Mouse (Mus musculus) forebrain, postnatal 0 days (tissue): ENCODE data around the gene Usp24. TPM values are rescaled to one million over a fixed set of nuclear protein-coding genes. Genes with fewer than 3 reads are reported as not detected.

Source experiments
- ATAC-seq: fragments of 200-750 bp; cut with Nextera tagmentation; 2 replicates; pipeline ENCODE4 v1.8.0; 2017; ENCODE audit warnings: mild to moderate bottlenecking, moderate library complexity
- DNase-seq: peaks from one replicate; pipeline ENCODE4 v3.0.0-alpha.2; 2015
- H3K27ac ChIP-seq: fragments of 300-500 bp; sonication (generic); 2 replicates; pipeline ENCODE4 v1.5.1; 2014; ENCODE audit warnings: low read depth, mild to moderate bottlenecking, antibody characterized with exemption, low read length, moderate library complexity, mixed read lengths
- H3K27me3 ChIP-seq: fragments of 300-500 bp; sonication (generic); 2 replicates; pipeline ENCODE4 v1.6.1; 2014; ENCODE audit warnings: mild to moderate bottlenecking, low read length, mixed read lengths; ENCODE audit not compliant: insufficient read depth
- H3K36me3 ChIP-seq: fragments of 300-500 bp; sonication (generic); 2 replicates; pipeline ENCODE4 v1.6.1; 2014; ENCODE audit warnings: mild to moderate bottlenecking, moderate library complexity; ENCODE audit not compliant: insufficient read depth
- H3K4me1 ChIP-seq: fragments of 300-500 bp; sonication (generic); 2 replicates; pipeline ENCODE4 v1.6.1; 2014; ENCODE audit warnings: antibody characterized with exemption; ENCODE audit not compliant: insufficient read depth
- H3K4me2 ChIP-seq: fragments of 300-500 bp; sonication (generic); 2 replicates; pipeline ENCODE4 v1.6.1; 2014; ENCODE audit warnings: low read depth, mild to moderate bottlenecking, moderate library complexity
- H3K4me3 ChIP-seq: fragments of 300-500 bp; sonication (generic); 2 replicates; pipeline ENCODE4 v1.5.1; 2014; ENCODE audit warnings: low read depth, low read length, mixed read lengths
- H3K9ac ChIP-seq: fragments of 300-500 bp; sonication (generic); 2 replicates; pipeline ENCODE4 v1.6.1; 2014; ENCODE audit warnings: mild to moderate bottlenecking
- H3K9me3 ChIP-seq: fragments of 300-500 bp; sonication (generic); 2 replicates; pipeline ENCODE4 v1.6.1; 2016; ENCODE audit warnings: low read length
- CTCF ChIP-seq: sonication (generic); IDR thresholded peaks from 2 replicates; pipeline ENCODE4 v1.5.1; 2016; ENCODE audit warnings: antibody characterized with exemption, control low read depth, low read depth
- WGBS: fragments of 180-500 bp; shearing (Covaris S2); extraction: QIAGEN DNeasy Blood & Tissue Kit; methylation state at CpG from one replicate; pipeline ENCODE4 v1.1.7; 2014; 5-methylcytosine and 5-hydroxymethylcytosine counted together
- polyA plus RNA-seq: library from polyadenylated mRNA; unstranded; fragments of >200 nt; fragmentation: Nextera tagmentation; extraction: Ambion mirVana; gene quantifications from 2 replicates; pipeline ENCODE4 v1.2.1, GENCODE M21; 2015
- total RNA-seq: library from RNA; depleted of rRNA; stranded (reverse); fragments of >200 nt; gene quantifications from 2 replicates; pipeline ENCODE4 v1.2.3, GENCODE M21; 2014; rRNA removed

The Usp24 gene
- total and polyA plus RNA-seq, 2 experiments from 2014 or later = 7.8 to 31.5 TPM

GRCm38 (mm10) chr4:106483215-106483727, 167.3 kb downstream of the Usp24 start:
- no peak overlapping the region for H3K4me3 ChIP-seq
- H3K27ac ChIP-seq = no peak overlapping the region
- WGBS = 30% methylated on average over 7 of the region's 7 CpGs

DNA sequence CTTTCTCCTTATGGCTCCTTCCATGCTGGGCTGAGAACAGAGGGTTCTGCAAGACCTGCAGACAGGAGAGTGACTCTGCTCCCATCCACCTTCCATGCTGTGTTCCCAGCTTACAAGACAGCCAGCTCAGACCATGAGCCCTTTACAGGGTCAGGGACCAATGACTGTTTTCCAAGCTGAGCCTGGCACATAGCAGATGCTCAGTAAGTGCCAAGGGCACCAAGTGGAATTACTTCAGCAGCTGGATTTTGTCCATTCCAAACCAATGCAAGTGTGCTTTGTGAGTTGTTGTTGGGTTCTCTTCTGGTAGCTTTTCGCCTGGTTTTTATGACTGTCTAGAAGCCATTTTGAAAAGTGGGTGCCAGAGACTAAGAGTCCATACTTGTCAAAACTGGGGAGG, 167.8 kb downstream of the Usp24 start:
- no peak overlapping the region for H3K9ac ChIP-seq
- DNase-seq (no peak), ATAC-seq (no peak)
- no peak for TF ChIP-seq CTCF
- H3K9me3 ChIP-seq = no peaks in the 10 kb centered on the region
- no peaks in the 10 kb centered on the region for H3K36me3 ChIP-seq
- H3K4me3 ChIP-seq = no peak overlapping the region
- no peak overlapping the region for H3K4me2 ChIP-seq
- H3K27ac ChIP-seq = no peak overlapping the region
- WGBS = 90% methylated on average over 1 of the region's 1 CpGs
- no peaks in the 10 kb centered on the region for H3K27me3 ChIP-seq
- H3K4me1 ChIP-seq = no peaks in the 10 kb centered on the region

More at GRCm38 (mm10) chr4:106483215-106483727, 167.3 kb downstream of the Usp24 start:
- no peaks in the 10 kb centered on the region for H3K36me3 ChIP-seq
- ATAC-seq (no peak), DNase-seq (no peak)
- no peaks in the 10 kb centered on the region for H3K4me1 ChIP-seq
- no peak overlapping the region for H3K4me2 ChIP-seq
- no peaks in the 10 kb centered on the region for H3K27me3 ChIP-seq
- H3K9ac ChIP-seq = no peak overlapping the region
- TF ChIP-seq CTCF = no peak
- H3K9me3 ChIP-seq = no peaks in the 10 kb centered on the region

DNA sequence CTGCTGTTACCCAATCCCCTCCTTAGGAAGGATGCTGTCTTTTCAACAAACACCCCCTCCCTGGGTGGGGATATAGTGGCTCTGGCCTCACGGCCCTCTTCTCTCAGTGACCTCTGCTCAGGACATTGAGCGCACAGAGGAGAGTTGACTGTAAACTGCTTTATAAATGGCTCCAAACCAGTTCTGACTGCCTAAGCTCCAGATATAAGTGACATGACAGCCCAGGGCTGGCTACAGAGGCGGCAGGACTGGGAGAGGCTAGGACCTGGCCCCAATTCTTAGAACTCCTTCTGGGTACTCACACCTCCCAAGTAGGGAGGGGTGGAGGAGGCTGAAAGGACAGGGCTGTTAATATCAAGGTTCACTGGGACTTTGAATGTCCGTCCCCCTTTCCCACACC, 174.6 kb downstream of the Usp24 start:
- Histone ChIP-seq H3K36me3 (no peaks in the 10 kb centered on the region), H3K9me3 (no peaks in the 10 kb centered on the region), H3K27ac (no peak overlapping the region), H3K9ac (no peak overlapping the region), H3K4me2 (no peak overlapping the region), H3K4me3 (no peak overlapping the region), H3K4me1 (no peaks in the 10 kb centered on the region), H3K27me3 (no peaks in the 10 kb centered on the region)
- ATAC-seq (no peak), DNase-seq (no peak)
- WGBS = 68% methylated on average over 4 of the region's 4 CpGs
- no peak for TF ChIP-seq CTCF

Other genes with a start within 250 kb of the Usp24 start
- gene Pcsk9, start 148.1 kb downstream of the Usp24 start, total RNA-seq = 5.5 and 5.6 TPM in 2 replicates
- 3.7 and 4.0 TPM in 2 replicates for gene Pcsk9, start 148.1 kb downstream of the Usp24 start, polyA plus RNA-seq
- not detected in 2 replicates for gene Bsnd, start 176.1 kb downstream of the Usp24 start, total RNA-seq
- not detected in 2 replicates for gene Bsnd, start 176.1 kb downstream of the Usp24 start, polyA plus RNA-seq
- gene Dhcr24, start 244.8 kb downstream of the Usp24 start, total RNA-seq = 101 and 105 TPM in 2 replicates
- 7.0 and 7.7 TPM in 2 replicates for gene Dhcr24, start 244.8 kb downstream of the Usp24 start, polyA plus RNA-seq